11 mouse cellular contexts compared by ENCODE assay signal in the genomic region with DNA sequence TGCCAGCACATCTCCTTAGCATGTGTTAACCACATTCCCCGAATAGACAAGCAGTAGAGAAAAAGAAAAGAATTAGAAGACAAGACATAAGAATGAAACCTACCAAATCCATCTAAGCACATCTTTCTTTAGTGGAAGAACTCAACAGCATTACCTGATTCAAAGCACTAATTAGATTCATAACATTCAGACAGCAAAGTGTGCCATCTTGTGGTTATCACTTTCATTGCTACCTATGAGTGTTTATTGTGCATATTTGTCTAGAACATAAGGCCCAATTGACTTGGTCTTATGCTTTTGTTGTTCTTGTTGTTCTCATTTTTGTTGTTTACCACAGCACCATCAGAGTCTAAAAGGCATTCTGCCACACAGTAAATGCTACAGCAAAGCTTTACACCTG. TPM values are rescaled to one million over a fixed set of nuclear protein-coding genes. Genes with fewer than 3 reads are reported as not detected.
DNase-seq lines count a peak whose midpoint lies in the region; ATAC-seq lines count a peak whose summit lies in the region.
"Had no signal": no experiment of that assay in that cellular context is flagged by ENCODE, and none has a peak within 500 bp of the region (broad histone marks: within the 10 kb centered on the region; RNA-seq: fewer than 3 reads in every experiment).

No protein-coding gene starts in this region.

- intact Hi-C loops in left cerebral cortex, postnatal 25 days (cut with DNase I), result loop anchor here (1.0 kb wide), 1 partner anchor 184 kb away; no protein-coding TSS in a partner anchor
- intact Hi-C loops in left cerebral cortex, postnatal 10 days (cut with DNase I), result no loop called here

- DNase-seq in embryo, embryonic 10 days (ENCODE audit: low spot score), result peak; percentile 29
- no peak for DNase-seq in embryo, embryonic 9.5 days (ENCODE audit: extremely low spot score)
- peak; percentile 7 to 26 for DNase-seq in left cerebral cortex, postnatal 25 days (ENCODE audit: low spot score in 2 of 2)
- DNase-seq in left cerebral cortex, postnatal 10 days (ENCODE audit: extremely low spot score in 1 of 2, low spot score in 2 of 2), result no peak
- peak; percentile 43 for DNase-seq in ZHBTc4 (ENCODE audit: low read depth, low spot score)
- no peak for DNase-seq in cerebellum, adult 8-10 months
- DNase-seq: adrenal gland, adult 2 months; gastrocnemius, postnatal 10 days; heart, postnatal 4 days had no signal

- 0 out of 2 replicates have a peak, but pooled peaks have one; percentile 39 for ATAC-seq in neutrophil, adult 5-6 weeks (ENCODE audit: extremely low read depth, insufficient number of reproducible peaks, low FRiP score, poor library complexity, severe bottlenecking)
- no peak for ATAC-seq in erythroid progenitor cell, adult 5-6 weeks (replicated peaks; ENCODE audit: low FRiP score, poor library complexity, severe bottlenecking)

RNA-seq across cellular contexts. Expression of a gene that starts 26.2 kb away (rescaled TPM):
- 1 to 10 TPM; 4.6 to 6.6 TPM for total RNA-seq in left cerebral cortex, postnatal 25 days (2021)
- 1 to 10 TPM; 3.2 to 3.7 TPM for total RNA-seq in left cerebral cortex, postnatal 10 days (2021)
- total RNA-seq in neutrophil, adult 5-6 weeks (2017), result 5.0 and 6.6 TPM in 2 replicates
- total RNA-seq in erythroid progenitor cell, adult 5-6 weeks (2015; ENCODE audit: low replicate concordance), result not detected in 2 replicates
- not detected in 2 replicates for total RNA-seq in erythroid progenitor cell, adult 5-6 weeks (2017; ENCODE audit: low replicate concordance)

RNA-seq across cellular contexts. Expression of a gene that starts 54.2 kb away (rescaled TPM):
- total RNA-seq in left cerebral cortex, postnatal 25 days (2021), result 1 to 10 TPM; 1.3 to 1.4 TPM
- total RNA-seq in left cerebral cortex, postnatal 10 days (2021), result 1 to 10 TPM; 1.0 to 1.4 TPM
- total RNA-seq in neutrophil, adult 5-6 weeks (2017), result 79.4 and 83.7 TPM in 2 replicates
- total RNA-seq in erythroid progenitor cell, adult 5-6 weeks (2015; ENCODE audit: low replicate concordance), result 3.4 and 4.7 TPM in 2 replicates
- 4.8 and 6.0 TPM in 2 replicates for total RNA-seq in erythroid progenitor cell, adult 5-6 weeks (2017; ENCODE audit: low replicate concordance)

Comparison
In these comparisons a context has a peak if more than half of its experiments do, and no peak if none do; other contexts are left out.
1. DNase-seq: peak in embryo, embryonic 10 days (single experiment), left cerebral cortex, postnatal 25 days (2 of 2) and ZHBTc4 (single experiment); none in embryo, embryonic 9.5 days (single experiment), left cerebral cortex, postnatal 10 days (0 of 2) and cerebellum, adult 8-10 months (single experiment).
2. RNA of a gene that starts 54.2 kb away (total RNA-seq): 79.4 to 83.7 TPM in neutrophil, adult 5-6 weeks; 3.4 to 6.0 TPM in erythroid progenitor cell, adult 5-6 weeks, 1.3 to 1.4 TPM in left cerebral cortex, postnatal 25 days and 1.0 to 1.4 TPM in left cerebral cortex, postnatal 10 days; every median in the first group is over 10 times any median in the second.